Mouse (Mus musculus) thymus, adult 2 months (tissue): ENCODE results near the gene Cav2. TPM values are rescaled to one million over a fixed set of nuclear protein-coding genes. Genes with fewer than 3 reads are reported as not detected.

ENCODE experiments used
- DNase-seq: peaks from one replicate; pipeline ENCODE4 v3.0.0; 2021
- H3K27ac ChIP-seq: fragments of 200-500 bp; 2 replicates; pipeline ENCODE4 v1.5.1; 2012; ENCODE audit warnings: low read length, control low read depth; ENCODE audit not compliant: control insufficient read depth, insufficient read depth
- H3K27me3 ChIP-seq: fragments of 200-500 bp; 2 replicates; pipeline ENCODE4 v1.6.1; 2012; ENCODE audit warnings: mild to moderate bottlenecking, low read length, moderate library complexity, mixed read lengths; ENCODE audit not compliant: control insufficient read depth, insufficient read depth
- H3K36me3 ChIP-seq: fragments of 200-500 bp; 2 replicates; pipeline ENCODE4 v1.6.1; 2012; ENCODE audit warnings: mild to moderate bottlenecking, low read length, moderate library complexity; ENCODE audit not compliant: control insufficient read depth, insufficient read depth
- H3K4me1 ChIP-seq: fragments of 200-500 bp; replicated peaks from 2 replicates; pipeline ENCODE4 v1.6.1; 2012; ENCODE audit warnings: low read length; ENCODE audit not compliant: control insufficient read depth, insufficient read depth
- H3K4me3 ChIP-seq: fragments of 200-500 bp; 2 replicates; pipeline ENCODE4 v1.5.1; 2012; ENCODE audit warnings: mild to moderate bottlenecking, low read length, control low read depth, moderate library complexity; ENCODE audit not compliant: control insufficient read depth, insufficient read depth
- CTCF ChIP-seq: fragments of 200-500 bp; IDR thresholded peaks from 2 replicates; pipeline ENCODE4 v1.5.1; 2012; ENCODE audit warnings: mild to moderate bottlenecking, control low read depth, low read length, moderate library complexity, borderline replicate concordance; ENCODE audit not compliant: control insufficient read depth, poor library complexity, insufficient read depth; ENCODE audit errors: extremely low read depth
- POLR2A ChIP-seq: fragments of 200-500 bp; IDR thresholded peaks from 2 replicates; pipeline ENCODE4 v1.6.1; 2012; ENCODE audit warnings: mild to moderate bottlenecking, low read length, control low read depth, moderate library complexity; ENCODE audit not compliant: control insufficient read depth, poor library complexity, insufficient read depth; ENCODE audit errors: extremely low read depth
- WGBS: fragments of 180-500 bp; shearing (Covaris S2); methylation state at CpG from one replicate; pipeline ENCODE4 v1.1.7; 2018; 5-methylcytosine and 5-hydroxymethylcytosine counted together
- polyA plus RNA-seq: library from polyadenylated mRNA; depleted of rRNA; stranded (reverse); fragments of >200 nt; gene quantifications from 2 replicates; pipeline ENCODE4 v1.2.3, GENCODE M21; 2012

The Cav2 gene
- polyA plus RNA-seq, 1 experiment = 11.4 TPM

DNA sequence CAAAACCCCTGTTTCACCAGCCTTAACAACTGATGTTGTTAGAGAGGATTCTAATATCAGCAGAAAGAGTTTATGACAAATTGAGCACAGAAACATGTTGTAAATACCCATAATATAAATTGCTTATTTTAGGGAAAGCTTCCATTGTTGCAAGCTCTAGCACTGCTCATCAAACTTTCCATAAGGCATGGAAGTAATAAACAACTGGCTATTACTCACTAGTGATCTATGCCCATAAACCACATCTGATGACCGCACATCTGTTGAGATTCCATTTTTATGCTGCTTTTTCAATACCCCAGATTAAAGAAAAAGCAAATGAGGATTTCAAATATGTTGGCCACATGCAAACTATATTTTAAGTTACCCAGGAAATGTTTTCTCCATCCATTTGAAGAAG, 22.8 kb upstream of the Cav2 start:
- H3K27me3 ChIP-seq = no peaks in the 10 kb centered on the region
- no peaks in the 10 kb centered on the region for H3K36me3 ChIP-seq
- TF ChIP-seq POLR2A = no peak
- no peak for TF ChIP-seq CTCF
- H3K27ac ChIP-seq = no peak overlapping the region
- WGBS = 100% methylated on average over 1 of the region's 1 CpGs
- no peak overlapping the region for H3K4me3 ChIP-seq
- H3K4me1 ChIP-seq = no peaks in the 10 kb centered on the region
- DNase-seq = no peak

DNA sequence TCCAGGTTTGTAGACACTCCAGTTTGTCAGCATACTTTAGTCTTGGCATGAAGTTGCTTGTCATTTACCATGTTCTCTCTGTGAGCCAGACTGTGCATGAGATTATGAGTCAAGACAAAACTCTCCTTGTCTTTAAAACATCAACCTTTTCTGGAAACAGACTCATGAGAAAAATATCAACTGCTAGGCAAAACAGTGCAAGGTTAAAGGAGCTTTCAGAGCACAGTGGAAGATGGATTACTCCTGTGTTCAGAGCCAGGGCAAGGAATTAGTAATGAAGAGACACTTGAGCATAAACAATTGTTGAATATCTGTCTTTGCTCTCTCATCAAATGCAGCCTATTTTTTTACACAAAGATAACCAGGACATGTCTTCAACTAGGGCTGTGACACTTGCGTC, 22.1 kb upstream of the Cav2 start:
- WGBS = 95% methylated on average over 1 of the region's 1 CpGs
- TF ChIP-seq POLR2A = no peak
- TF ChIP-seq CTCF = no peak
- H3K27ac ChIP-seq = no peak overlapping the region
- H3K4me3 ChIP-seq = no peak overlapping the region
- no peak for DNase-seq
- no peaks in the 10 kb centered on the region for H3K4me1 ChIP-seq
- no peaks in the 10 kb centered on the region for H3K36me3 ChIP-seq
- H3K27me3 ChIP-seq = no peaks in the 10 kb centered on the region

DNA sequence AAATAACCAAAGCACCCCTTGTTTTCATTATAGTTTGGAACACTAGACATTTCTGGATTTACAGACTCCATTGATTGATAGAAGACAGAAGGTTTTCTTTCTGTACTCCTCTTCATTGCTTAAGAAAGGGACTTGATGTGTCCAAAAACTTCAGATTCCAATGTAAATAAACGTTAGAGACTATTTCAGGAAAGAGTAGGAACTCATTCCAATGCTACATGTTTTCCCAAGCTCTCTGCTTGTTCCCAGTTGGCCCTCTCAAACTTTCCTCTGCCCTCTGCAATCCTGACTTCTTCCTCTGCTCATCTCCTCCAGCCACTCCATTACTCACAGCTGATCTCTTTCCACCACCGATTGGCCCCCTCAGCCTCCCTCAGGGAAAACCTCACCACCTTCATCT, 18.2 kb upstream of the Cav2 start:
- Histone ChIP-seq H3K27ac (no peak overlapping the region), H3K27me3 (no peaks in the 10 kb centered on the region), H3K4me3 (no peak overlapping the region), H3K36me3 (no peaks in the 10 kb centered on the region), H3K4me1 (no peaks in the 10 kb centered on the region)
- DNase-seq = no peak
- TF ChIP-seq CTCF (no peak), POLR2A (no peak)
- 85% methylated on average over 2 of the region's 2 CpGs for WGBS

DNA sequence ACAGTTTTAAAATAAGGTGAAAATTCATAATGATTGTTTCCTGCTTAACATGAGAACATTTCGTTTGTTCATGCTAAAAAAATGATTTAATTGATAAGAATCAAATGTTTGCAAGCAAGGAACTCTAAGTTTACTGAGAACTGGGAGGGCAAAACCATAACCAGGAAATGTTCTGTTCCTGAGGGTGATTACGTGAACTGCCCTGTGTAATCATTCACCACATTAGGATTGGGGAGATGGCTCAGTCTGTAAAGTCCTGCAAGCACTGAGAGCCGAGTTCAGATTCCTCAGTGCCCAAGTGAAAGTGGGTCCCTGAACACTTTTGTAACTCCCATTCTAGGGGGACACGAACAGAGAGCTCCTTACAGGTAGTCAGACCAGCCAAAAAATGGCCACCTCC, 15.9 kb upstream of the Cav2 start:
- WGBS = 47% methylated on average over 4 of the region's 4 CpGs
- no peaks in the 10 kb centered on the region for H3K36me3 ChIP-seq
- H3K4me3 ChIP-seq = no peak overlapping the region
- no peak for DNase-seq
- no peak overlapping the region for H3K27ac ChIP-seq
- TF ChIP-seq POLR2A (no peak), CTCF (no peak)
- H3K4me1 ChIP-seq = no peaks in the 10 kb centered on the region
- no peaks in the 10 kb centered on the region for H3K27me3 ChIP-seq

DNA sequence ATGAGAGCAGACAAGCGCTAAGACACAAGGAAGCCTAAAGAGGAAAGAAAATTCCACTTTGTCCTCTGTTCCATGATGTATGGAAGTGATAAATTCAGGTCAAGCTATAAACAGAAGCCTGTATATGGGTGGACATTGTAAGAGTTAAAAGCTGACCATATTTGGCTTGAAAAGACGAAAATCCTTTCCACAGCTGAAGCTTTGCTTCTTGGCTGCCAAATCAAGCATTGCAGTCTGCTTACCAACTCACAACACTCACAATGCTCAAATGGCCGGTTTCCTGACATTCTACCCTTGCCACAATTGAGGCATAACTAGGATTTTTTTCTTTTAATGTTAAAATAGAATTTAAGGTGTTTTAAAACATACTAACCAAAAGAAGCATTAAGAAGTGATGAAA, 14.5 kb upstream of the Cav2 start:
- Histone ChIP-seq H3K36me3 (no peaks in the 10 kb centered on the region), H3K4me1 (no peaks in the 10 kb centered on the region), H3K4me3 (no peak overlapping the region), H3K27me3 (no peaks in the 10 kb centered on the region), H3K27ac (no peak overlapping the region)
- no peak for TF ChIP-seq POLR2A
- no peak for TF ChIP-seq CTCF
- 91% methylated on average over 3 of the region's 3 CpGs for WGBS
- DNase-seq = no peak

DNA sequence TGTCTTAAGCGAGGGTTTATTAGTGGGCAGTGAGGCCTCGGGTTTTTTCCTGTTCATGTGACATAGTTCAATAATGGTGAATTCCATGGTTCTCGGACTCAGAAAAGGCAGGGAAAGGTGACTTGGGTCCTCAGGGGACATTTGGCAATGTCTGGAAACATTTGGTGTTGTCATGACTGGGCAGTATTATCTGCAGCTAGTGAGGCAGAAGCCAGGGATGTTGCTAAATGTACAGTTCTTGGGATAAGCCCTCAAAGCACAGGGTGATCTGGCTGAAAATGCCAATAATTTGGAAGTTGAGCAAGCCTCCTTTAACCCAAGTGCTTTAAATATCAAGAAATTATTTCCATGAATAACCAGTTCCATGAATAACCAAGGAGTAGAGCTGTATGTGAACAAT, 2.6 kb upstream of the Cav2 start:
- TF ChIP-seq CTCF (no peak), POLR2A (no peak)
- no peak overlapping the region for H3K27ac ChIP-seq
- no peak for DNase-seq
- peaks cover 5% of the 10 kb centered on the region for H3K4me1 ChIP-seq
- H3K4me3 ChIP-seq = no peak overlapping the region
- 94% methylated on average over 3 of the region's 3 CpGs for WGBS
- H3K36me3 ChIP-seq = no peaks in the 10 kb centered on the region
- H3K27me3 ChIP-seq = no peaks in the 10 kb centered on the region; the same call in 1 of the 2 replicates

DNA sequence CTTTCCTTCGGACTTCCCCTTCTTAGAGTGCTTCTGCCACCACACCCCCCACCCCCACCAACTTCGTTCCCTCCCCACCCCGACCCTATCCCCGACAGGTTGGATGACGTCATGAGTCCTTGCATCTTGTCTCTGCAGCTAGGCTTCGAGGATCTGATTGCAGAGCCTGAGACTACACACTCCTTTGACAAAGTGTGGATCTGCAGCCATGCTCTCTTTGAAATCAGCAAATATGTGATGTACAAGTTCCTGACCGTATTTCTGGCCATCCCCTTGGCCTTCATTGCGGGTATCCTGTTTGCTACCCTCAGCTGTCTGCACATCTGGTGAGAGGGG, 740 bp downstream of the Cav2 start:
- Histone ChIP-seq H3K4me3 (no peak overlapping the region), H3K36me3 (no peaks in the 10 kb centered on the region), H3K4me1 (peaks cover 5% of the 10 kb centered on the region), H3K27me3 (no peaks in the 10 kb centered on the region; the same call in 1 of the 2 replicates), H3K27ac (no peak overlapping the region)
- 5% methylated on average over 8 of the region's 8 CpGs for WGBS
- DNase-seq = no peak
- TF ChIP-seq CTCF (no peak), POLR2A (no peak)
